Mouse (Mus musculus) adrenal gland, postnatal 10 days (tissue): ENCODE measurements around the gene Cog5. TPM values are rescaled to one million over a fixed set of nuclear protein-coding genes. Genes with fewer than 3 reads are reported as not detected.

Experiments
- DNase-seq: peaks from one replicate; pipeline ENCODE4 v3.0.0; 2021; ENCODE audit warnings: mixed read lengths
- total RNA-seq, 2 experiments: library from RNA; stranded (reverse); gene quantifications; 2 replicates each; pipeline ENCODE4 v1.2.3; 2021

The Cog5 gene
- total RNA-seq, 2 experiments from 2014 or later, result 33.7 to 40.9 TPM

DNA sequence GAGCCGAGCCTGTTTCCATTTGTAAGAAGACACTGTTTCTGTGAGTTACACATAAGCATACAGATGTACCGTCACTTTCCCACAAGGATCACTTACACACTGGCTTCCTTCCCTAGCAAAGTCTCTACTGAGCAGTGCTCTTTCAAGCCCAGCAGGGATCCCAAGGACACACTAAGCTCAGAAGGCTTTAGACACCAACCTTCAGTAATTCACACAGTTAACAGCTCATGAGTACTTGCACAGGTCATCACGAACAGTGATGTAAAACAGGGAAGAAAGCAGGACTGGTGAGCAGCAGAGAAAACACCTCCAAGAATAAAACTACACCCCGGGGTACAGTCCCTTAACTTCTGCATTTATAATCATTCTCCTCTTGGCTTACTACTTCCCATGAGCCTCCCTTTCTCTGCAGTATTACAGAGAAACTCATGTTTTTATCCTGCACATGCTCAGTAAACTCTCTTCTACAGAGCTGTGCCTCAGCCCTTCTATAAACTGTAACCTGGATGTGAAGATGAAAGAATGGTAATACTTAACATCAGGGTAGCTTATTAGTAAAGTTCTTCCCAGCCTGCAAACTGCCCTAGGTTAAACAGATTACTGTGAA lies 283.8 kb downstream of the Cog5 start:
- DNase-seq, result no peak

DNA sequence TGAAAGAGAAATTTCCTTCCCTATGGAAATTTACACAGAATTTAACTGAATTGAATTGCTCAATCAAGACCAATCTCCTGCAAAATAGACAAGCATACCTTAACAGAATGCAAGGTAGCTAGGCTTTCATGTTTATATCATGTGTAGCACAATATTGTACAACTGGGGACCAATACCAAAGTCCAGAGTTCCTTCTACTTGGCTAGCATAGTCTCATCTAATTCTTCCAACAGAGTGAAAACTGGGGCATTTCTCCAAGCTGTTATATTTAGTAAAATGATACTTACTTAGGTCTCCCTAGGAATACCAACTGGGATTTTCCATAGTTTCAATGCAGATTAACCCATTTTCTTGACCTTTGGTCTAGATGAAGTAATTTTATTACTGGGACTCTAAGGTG lies 284.4 kb downstream of the Cog5 start:
- no peak for DNase-seq

- no peak for DNase-seq
Measured at GRCm38 (mm10) chr12:31943020-31943654, 288.5 kb downstream of the Cog5 start.

- no peak for DNase-seq
Measured at GRCm38 (mm10) chr12:31944405-31944804, 289.7 kb downstream of the Cog5 start.

- DNase-seq, result no peak
Measured at GRCm38 (mm10) chr12:31947476-31947875, 292.8 kb downstream of the Cog5 start.

DNA sequence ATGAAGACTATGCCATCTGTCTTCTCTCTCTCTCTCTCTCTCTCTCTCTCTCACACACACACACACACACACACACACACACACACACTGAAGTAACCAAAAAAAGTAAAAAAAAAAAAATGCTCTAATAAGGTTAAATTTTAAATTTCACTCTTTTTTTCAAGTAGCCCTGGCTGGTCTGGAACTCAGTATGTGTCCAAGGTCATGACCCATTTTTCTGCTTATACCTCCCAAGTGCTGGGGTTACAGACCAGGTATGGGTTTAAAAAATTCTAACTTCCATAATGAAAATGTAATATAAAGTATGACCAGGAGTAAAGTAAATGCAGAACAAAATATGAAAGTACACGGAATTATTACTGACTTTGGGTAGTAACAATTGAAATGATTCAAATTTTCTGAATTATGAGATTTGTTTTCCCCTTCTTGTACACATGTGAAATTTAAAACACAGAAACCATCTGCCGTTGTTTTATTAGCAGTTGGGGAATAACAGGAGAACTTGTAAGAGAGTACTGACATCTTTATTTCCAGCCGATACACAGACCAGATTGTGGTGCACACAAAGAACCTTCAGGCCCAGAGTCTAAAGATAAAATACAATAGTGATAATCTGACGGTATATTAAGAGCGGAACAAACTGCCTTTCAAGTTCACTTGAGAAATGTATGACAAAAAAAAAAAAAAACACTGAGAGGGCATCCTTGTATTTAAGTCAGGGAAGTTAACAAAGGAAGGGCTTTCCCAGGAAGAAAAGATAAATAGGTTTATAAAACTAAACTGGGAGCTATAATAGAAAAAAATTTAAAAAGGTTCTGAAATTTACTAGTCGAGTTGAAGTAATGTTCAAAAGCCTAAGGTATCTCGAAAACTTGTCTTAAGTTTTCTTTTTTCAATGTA lies 293.7 kb downstream of the Cog5 start:
- DNase-seq, result no peak

DNA sequence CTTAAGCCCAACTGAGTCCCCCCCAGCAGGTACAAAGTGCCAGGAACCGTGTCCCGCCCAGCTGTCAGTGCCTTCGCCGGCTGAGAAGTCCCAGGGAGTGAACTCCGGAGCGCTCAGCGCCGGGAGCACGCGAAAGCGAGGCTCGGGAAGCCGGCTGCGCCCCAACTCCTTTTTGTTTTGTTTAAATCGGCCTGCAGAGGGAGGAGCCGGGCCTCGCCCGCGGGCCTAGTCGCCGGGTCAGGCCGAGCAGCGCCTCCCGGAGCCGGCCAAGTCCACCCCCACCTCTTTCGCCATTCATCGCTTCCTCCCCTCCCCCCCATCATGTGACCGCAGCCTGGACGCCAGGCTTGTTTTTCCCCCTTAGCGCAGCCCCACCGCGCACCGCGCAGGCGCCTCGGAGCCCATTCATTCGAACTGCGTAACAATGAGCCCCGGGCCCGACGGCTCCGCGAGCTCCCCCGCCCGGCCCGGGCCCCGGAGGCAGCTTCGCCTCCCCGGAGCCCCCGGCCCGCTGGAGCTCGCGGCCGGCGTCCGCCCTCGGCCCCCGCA lies 294.6 kb downstream of the Cog5 start:
- peak; percentile 96 for DNase-seq

DNA sequence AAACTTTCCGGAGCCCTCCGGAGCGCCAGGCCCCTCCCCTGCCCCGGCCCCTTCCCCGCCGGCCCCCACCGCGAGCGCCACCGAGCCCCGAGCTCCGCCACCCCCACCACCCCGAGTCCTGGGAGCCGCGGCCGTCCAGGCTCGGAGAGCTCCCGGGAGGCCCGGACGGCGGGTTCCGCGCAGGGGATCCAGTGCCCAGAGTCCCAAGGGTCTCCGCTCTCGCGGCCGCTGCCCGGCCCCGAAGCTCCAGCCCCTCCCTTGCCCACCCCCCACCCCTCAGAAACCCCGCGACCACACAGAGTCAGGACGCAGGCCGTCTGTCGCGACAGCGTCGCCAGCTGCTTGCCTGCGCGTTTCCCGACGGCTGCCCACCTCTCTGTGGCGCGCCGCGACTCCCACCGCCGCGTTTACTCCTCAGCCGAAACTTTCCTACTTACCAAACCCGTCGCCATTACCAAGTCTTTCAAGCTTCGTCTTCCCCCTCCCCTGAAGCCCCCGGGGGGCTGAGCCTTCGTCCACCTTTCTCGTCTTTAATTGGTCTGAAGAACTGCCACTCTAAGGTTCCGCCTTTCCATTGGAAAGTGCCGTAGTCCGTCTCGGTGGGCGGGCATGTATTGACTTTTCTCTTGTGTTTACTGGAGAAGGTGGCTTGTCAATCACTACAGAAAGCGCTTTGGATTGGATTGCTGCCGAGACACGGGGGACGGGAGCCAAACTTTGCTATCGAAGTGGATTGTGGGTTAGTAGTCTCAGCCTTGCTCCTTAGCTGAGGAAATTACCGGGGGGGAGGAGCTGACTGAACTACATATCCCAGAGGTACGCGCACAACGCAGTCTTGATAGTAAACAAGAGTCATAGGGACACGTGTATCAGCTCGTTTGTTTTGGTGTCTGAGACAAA lies 295.3 kb downstream of the Cog5 start, which contains the start of gene Hbp1:
Gene Hbp1, minus strand, starts transcription at position 777 of the 900 bp plus-strand sequence.
- peak; percentile 98 for DNase-seq

- peak; percentile 89 for DNase-seq
Measured at GRCm38 (mm10) chr12:31950659-31951031, 296.0 kb downstream of the Cog5 start.

DNA sequence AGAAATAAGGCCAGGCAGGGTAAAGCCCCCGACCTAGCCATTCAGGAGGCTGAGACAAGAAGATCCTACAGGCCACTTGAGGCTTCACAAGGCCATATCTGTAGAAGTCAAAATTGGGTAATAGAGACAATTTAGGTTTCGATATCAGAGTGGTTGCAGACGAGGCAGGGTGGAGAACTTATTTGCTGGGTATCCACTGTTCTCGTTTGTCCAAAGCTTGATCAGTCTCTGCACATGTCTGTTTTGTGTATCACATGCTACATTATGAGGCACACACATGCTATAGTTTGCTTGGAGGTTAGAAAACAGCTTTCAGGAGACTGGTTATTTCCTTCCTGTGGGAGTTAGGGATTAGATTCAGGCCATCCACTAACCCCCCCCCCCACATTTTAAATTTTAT lies 301.2 kb downstream of the Cog5 start:
- no peak for DNase-seq

GRCm38 (mm10) chr12:31964074-31964473 lies 309.4 kb downstream of the Cog5 start:
- no peak for DNase-seq

DNA sequence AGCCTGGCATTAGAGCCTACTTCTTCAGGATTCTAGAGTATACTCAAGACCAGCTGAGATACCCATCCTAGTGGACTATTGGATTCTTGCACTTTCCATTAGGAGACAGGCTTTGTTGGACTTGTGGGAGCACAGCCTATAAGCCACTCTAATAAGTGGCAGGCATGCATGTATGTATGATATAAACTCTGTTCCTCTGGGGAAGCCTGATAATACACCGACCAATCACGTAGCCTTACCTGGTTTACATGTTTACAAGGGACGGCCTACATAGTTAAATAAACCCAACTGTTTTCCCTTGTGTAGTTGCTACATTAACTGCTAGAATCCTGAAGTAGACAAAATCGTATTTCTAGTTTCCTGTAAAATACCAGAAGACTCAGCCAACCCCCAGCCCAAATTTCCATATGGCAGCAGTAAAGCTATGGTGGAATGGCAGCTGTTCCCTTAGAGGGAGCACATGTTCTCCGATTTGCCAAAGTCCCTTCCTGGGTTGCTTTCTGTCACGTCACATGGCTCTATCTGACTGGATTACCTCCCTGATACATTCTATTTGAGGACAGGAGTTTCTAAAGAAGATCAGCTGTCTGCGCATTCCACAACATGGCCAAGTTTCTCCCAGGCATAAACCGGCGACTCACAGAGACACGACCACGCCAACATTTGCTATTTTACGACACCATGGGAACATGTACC lies 311.0 kb downstream of the Cog5 start:
- DNase-seq, result no peak

DNA sequence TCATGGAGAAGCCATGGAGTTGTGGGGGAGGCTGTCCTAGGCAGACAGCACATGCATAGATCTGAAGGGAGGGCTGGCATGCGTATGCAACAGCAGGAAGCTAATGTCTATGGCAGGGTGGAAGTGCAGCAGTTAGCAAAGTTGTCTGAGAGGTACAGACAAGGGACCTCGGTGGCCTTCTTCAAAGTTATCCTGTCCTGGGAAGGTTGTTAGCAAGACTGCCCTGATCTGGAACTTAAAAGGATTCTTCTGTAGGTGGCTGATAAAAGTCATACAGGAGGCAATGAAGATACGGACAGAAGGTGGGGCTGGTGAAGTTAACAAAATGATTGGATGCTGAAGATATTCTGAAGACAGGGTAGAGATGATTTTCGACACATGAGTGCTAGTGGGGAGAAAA lies 311.7 kb downstream of the Cog5 start:
- no peak for DNase-seq

GRCm38 (mm10) chr12:31967536-31967935 lies 312.9 kb downstream of the Cog5 start:
- peak; percentile 38 for DNase-seq

DNA sequence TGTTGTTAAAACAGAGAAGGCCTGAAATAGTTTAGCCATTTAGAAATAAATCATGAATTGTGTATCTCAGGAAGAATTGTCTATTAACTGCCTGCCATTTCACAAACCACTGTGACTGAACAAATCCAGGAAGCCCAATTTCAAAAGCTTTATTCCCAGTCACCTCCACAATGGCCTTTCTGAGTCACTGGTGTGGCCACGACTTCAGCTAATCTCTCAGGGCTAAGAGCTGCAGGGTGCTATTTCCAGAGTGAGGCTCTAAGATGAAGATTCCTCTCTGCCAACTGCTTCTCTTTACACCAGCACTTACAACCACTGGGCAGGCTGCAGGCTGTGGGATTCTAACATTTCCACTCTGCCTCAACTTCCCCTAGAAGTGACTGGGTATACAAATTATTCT lies 314.4 kb downstream of the Cog5 start:
- no peak for DNase-seq

- DNase-seq, result no peak
Measured at GRCm38 (mm10) chr12:31971547-31971946, 316.9 kb downstream of the Cog5 start.

GRCm38 (mm10) chr12:31973473-31974172 lies 319.0 kb downstream of the Cog5 start:
- DNase-seq, result peak; percentile 91

DNA sequence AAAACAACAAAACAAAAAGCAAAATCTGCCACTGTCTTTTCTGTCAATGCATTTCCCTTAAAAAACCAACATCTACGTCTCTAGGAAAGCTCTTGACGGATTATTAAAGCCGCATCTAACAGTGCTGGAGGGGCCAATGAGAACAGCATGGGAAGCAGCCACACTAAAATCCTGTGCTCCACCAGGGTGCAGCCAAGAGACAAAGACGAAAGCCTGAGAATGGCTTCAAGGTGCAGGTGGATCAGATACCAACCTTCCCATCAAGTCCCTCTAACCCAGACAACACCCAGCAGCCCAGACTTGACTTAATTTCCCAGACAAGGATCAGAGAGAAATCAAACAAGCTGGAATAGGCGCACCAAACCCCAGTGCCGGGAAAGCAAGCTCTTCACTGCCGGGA lies 321.9 kb downstream of the Cog5 start:
- peak; percentile 40 for DNase-seq

DNA sequence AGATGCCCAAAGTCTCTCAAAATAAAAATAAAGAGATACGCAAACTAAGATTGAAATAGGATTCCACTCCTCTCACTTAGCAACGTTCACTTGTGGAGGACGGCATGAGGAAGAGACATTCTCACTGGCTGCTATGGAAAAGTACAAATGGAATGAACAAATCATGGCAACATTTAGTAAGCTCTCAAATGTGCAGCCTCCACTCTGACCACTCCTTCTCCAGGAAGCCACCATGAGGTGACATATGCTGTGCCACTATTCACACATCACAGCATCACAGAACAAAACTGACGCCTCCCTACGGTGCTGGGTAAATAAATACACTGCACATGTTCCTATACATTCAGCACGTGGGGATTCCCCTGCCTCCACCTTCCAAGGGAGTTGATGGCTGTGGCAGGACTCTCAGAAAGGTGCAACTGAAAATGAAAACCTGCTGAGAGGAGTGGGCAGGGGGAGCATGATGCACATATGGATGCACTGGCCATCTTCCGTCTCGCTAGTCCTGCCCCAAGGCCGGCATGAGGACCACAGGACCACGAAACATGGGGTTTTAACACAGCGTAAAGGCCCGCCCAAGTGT lies 323.0 kb downstream of the Cog5 start:
- no peak for DNase-seq

DNA sequence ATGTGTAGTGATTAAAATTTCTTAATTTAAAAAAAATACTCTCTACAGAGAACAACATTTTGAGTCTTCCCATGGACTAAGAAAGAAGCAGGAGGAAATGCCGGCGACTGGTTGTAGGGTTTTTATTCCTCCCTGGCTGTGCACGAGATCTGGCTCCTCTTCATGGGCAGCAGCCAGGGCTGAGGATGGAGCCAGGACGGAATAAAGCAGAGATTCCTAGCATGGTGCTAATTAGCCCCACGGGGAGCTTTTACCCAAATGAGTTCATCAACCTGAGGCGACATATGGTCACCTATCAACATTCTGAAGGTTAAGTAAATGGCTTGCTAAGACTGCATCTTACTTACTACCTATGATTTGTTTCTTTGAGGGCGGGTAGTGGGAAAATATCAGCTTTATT lies 328.6 kb downstream of the Cog5 start:
- no peak for DNase-seq
